Mouse (Mus musculus): ENCODE data around the gene Srrm4. TPM values are rescaled to one million over a fixed set of nuclear protein-coding genes. Genes with fewer than 3 reads are reported as not detected.

Srrm4 gene
- total and polyA plus RNA-seq, 3 experiments, result not detected

DNA sequence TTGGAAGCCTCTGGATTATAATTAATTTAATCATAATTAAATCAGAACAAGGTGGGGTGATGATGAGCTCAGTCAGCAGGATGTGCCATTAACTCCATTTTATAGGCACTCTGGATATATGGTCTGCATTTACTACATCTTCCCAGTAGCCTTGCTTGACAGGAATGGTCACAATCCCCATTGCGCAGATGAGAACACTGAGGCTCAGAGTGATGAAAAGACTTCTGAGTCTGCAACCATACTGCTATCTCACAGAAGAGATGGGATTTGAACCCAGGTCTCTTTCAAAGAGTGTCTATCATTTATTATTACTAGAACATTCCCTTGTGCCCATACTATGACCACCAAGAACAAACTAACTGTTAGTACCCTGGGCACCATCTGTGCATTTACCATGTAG is 171.4 kb downstream of the Srrm4 start (continued):
- TF ChIP-seq ELF1 (IDR thresholded peaks at IDR 0.05; ENCODE audit: low read depth, low read length), result no peak

DNA sequence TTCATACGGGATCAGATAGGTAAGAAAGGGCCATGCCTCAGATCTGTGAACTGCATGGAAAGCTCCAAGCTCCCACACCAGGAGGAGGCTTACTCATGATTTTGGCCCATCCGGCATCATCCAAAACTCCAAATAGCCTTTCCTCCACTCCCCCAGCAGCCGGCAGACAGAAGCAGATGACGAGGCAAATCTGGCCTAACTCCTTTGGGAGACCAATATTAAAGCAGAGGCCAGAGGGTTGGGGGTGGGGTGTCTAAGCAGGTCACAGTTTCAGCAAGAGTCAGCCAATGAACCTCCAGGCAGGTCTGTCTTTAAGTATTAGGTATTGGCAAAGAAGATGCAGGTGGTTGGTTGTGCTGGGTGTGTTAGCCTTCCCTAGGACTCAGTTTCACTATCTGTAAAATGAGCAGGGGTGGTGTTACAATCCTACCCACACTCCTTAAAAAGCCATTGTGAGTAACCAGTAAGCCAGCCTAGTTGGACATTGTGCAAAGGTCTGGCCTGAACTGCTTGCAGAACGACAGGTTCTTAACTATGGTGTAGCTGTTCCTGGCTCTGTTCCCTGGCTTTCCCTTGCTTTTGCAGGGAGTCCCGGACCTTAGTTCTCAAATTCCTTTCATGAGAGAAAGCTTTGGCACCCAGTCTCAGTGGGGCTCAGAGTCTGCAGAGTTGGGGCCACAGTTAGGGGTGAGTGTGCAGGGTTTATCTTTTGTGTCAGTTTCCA is 172.1 kb downstream of the Srrm4 start:
- H3K36me3 ChIP-seq (ENCODE audit: control insufficient read depth in 1 of 2, insufficient read depth in 2 of 2, low read length in 2 of 2), result no peaks in the 10 kb centered on the region
- TF ChIP-seq SMC3 (IDR thresholded peaks at IDR 0.05; ENCODE audit: low read depth, low read length) (no peak), ZC3H11A (IDR thresholded peaks at IDR 0.05; ENCODE audit: low read depth, low read length) (no peak), MXI1 (IDR thresholded peaks at IDR 0.05; ENCODE audit: low read depth, low read length) (no peak), EP300 (IDR thresholded peaks at IDR 0.05; ENCODE audit: low read depth in 1 of 2, low read length in 2 of 2) (no peak), MAX (IDR thresholded peaks at IDR 0.05; ENCODE audit: low read length) (no peak), HCFC1 (IDR thresholded peaks at IDR 0.05; ENCODE audit: low read depth, low read length) (no peak), RAD21 (IDR thresholded peaks at IDR 0.05; ENCODE audit: low read depth, low read length) (no peak), RCOR1 (IDR thresholded peaks at IDR 0.05; ENCODE audit: low read depth, low read length) (no peak), USF1 (IDR thresholded peaks at IDR 0.05; ENCODE audit: low read depth, low read length) (no peak), ZKSCAN1 (IDR thresholded peaks at IDR 0.05; ENCODE audit: low read depth, low read length) (no peak), ETS1 (IDR thresholded peaks at IDR 0.05; ENCODE audit: low read depth, low read length) (no peak), TCF12 (IDR thresholded peaks at IDR 0.05; ENCODE audit: low read depth, low read length) (no peak), UBTF (IDR thresholded peaks at IDR 0.05; ENCODE audit: borderline replicate concordance, insufficient read depth, low read depth, low read length) (no peak), ELF1 (IDR thresholded peaks at IDR 0.05; ENCODE audit: low read depth, low read length) (no peak)
- H3K9me3 ChIP-seq (replicated peaks; ENCODE audit: insufficient read depth, low read length), result no peaks in the 10 kb centered on the region
- H3K27me3 ChIP-seq (ENCODE audit: control insufficient read depth in 1 of 2, insufficient read depth in 2 of 2, low read length in 2 of 2), result no peaks in the 10 kb centered on the region
- no peak for DNase-seq (ENCODE audit: low read depth, low spot score)
- H3K4me3 ChIP-seq (ENCODE audit: control insufficient read depth in 1 of 2, insufficient read depth in 1 of 2, low read depth in 2 of 2, low read length in 2 of 2), result no peak overlapping the region
- no peak overlapping the region for H3K9ac ChIP-seq (ENCODE audit: control insufficient read depth, low read depth, low read length, poor library complexity, severe bottlenecking)
- no peaks in the 10 kb centered on the region for H3K79me2 ChIP-seq (ENCODE audit: control insufficient read depth, insufficient read depth, low read length, poor library complexity)
- no peak overlapping the region for H3K27ac ChIP-seq (ENCODE audit: control insufficient read depth, low read depth, low read length)
- no peaks in the 10 kb centered on the region for H3K4me1 ChIP-seq (ENCODE audit: control insufficient read depth in 1 of 2, insufficient read depth in 2 of 2, low read length in 2 of 2)

- H3K79me2 ChIP-seq (ENCODE audit: control insufficient read depth, insufficient read depth, low read length, poor library complexity), result no peaks in the 10 kb centered on the region
- no peaks in the 10 kb centered on the region for H3K9me3 ChIP-seq (replicated peaks; ENCODE audit: insufficient read depth, low read length)
- DNase-seq (ENCODE audit: low read depth, low spot score), result no peak
- H3K4me3 ChIP-seq (ENCODE audit: control insufficient read depth in 1 of 2, insufficient read depth in 1 of 2, low read depth in 2 of 2, low read length in 2 of 2), result no peak overlapping the region
- H3K27me3 ChIP-seq (ENCODE audit: control insufficient read depth in 1 of 2, insufficient read depth in 2 of 2, low read length in 2 of 2), result no peaks in the 10 kb centered on the region
- H3K36me3 ChIP-seq (ENCODE audit: control insufficient read depth in 1 of 2, insufficient read depth in 2 of 2, low read length in 2 of 2), result no peaks in the 10 kb centered on the region
- no peaks in the 10 kb centered on the region for H3K4me1 ChIP-seq (ENCODE audit: control insufficient read depth in 1 of 2, insufficient read depth in 2 of 2, low read length in 2 of 2)
- no peak overlapping the region for H3K9ac ChIP-seq (ENCODE audit: control insufficient read depth, low read depth, low read length, poor library complexity, severe bottlenecking)
- TF ChIP-seq NELFE (IDR thresholded peaks at IDR 0.05; ENCODE audit: low read depth, low read length) (no peak), RAD21 (IDR thresholded peaks at IDR 0.05; ENCODE audit: low read depth, low read length) (no peak), SIN3A (IDR thresholded peaks at IDR 0.05; ENCODE audit: low read length) (no peak), MEF2A (IDR thresholded peaks at IDR 0.05; ENCODE audit: extremely low read depth, insufficient replicate concordance, low read depth, low read length, poor library complexity, severe bottlenecking) (no peak), ZMIZ1 (IDR thresholded peaks at IDR 0.05; ENCODE audit: low read depth, low read length) (no peak), ZKSCAN1 (IDR thresholded peaks at IDR 0.05; ENCODE audit: low read depth, low read length) (no peak), USF1 (IDR thresholded peaks at IDR 0.05; ENCODE audit: low read depth, low read length) (no peak), ELF1 (IDR thresholded peaks at IDR 0.05; ENCODE audit: low read depth, low read length) (no peak), SMC3 (IDR thresholded peaks at IDR 0.05; ENCODE audit: low read depth, low read length) (no peak), MAZ (IDR thresholded peaks at IDR 0.05; ENCODE audit: low read depth, low read length) (no peak)
- no peak overlapping the region for H3K27ac ChIP-seq (ENCODE audit: control insufficient read depth, low read depth, low read length)
These were observed 175.4 kb downstream of the Srrm4 start for GRCm38 (mm10) chr5:116416208-116416607.

Data from MEL (cell line).